Mouse (Mus musculus) CH12.LX (cell line): ENCODE measurements around the gene Rint1. TPM values are rescaled to one million over a fixed set of nuclear protein-coding genes. Genes with fewer than 3 reads are reported as not detected.

ENCODE experiments used
- polyA plus RNA-seq: library from polyadenylated mRNA; unstranded; fragments of >175 nt; gene quantifications from 2 replicates; pipeline ENCODE4 v1.2.1, GENCODE M21; 2012; ENCODE audit warnings: low read depth; ENCODE audit not compliant: insufficient read length
- total RNA-seq, 2 experiments: library from RNA; depleted of rRNA; stranded (reverse); fragments of 300-350 nt in 1 of 2; fragments of >200 nt in 1 of 2; gene quantifications; 2 replicates each; pipeline ENCODE4 v1.2.3; 2012 to 2014

Rint1 gene
- total and polyA plus RNA-seq, 3 experiments = 14.7 to 17.6 (median 16.2) TPM

Other genes starting within 250 kb of the Rint1 start
- gene Srpk2, start 103.1 kb upstream of the Rint1 start, total RNA-seq (2012; rRNA removed) = 17.4 and 20.6 TPM in 2 replicates
- 23.3 and 25.4 TPM in 2 replicates for gene Srpk2, start 103.1 kb upstream of the Rint1 start, total RNA-seq (2014; rRNA removed)
- 31.1 and 31.2 TPM in 2 replicates for gene Srpk2, start 103.1 kb upstream of the Rint1 start, polyA plus RNA-seq
- 35.3 and 47.2 TPM in 2 replicates for gene Pus7, start 4.0 kb upstream of the Rint1 start, total RNA-seq (2012; rRNA removed)
- gene Pus7, start 4.0 kb upstream of the Rint1 start, total RNA-seq (2014; rRNA removed) = 62.9 and 66.9 TPM in 2 replicates
- 61.9 and 74.7 TPM in 2 replicates for gene Pus7, start 4.0 kb upstream of the Rint1 start, polyA plus RNA-seq
- gene Tomm7, start 56.5 kb downstream of the Rint1 start, total RNA-seq (2012; rRNA removed) = 184 and 201 TPM in 2 replicates
- 142 and 146 TPM in 2 replicates for gene Tomm7, start 56.5 kb downstream of the Rint1 start, total RNA-seq (2014; rRNA removed)
- 133 and 162 TPM in 2 replicates for gene Tomm7, start 56.5 kb downstream of the Rint1 start, polyA plus RNA-seq
- 18.2 and 22.6 TPM in 2 replicates for gene Fam126a, start 243.0 kb downstream of the Rint1 start, total RNA-seq (2012; rRNA removed)
- 16.5 and 19.6 TPM in 2 replicates for gene Fam126a, start 243.0 kb downstream of the Rint1 start, total RNA-seq (2014; rRNA removed)
- gene Fam126a, start 243.0 kb downstream of the Rint1 start, polyA plus RNA-seq = 31.6 and 32.6 TPM in 2 replicates